Mouse (Mus musculus) midbrain, postnatal 0 days (tissue): ENCODE data around the gene Armh3. TPM values are rescaled to one million over a fixed set of nuclear protein-coding genes. Genes with fewer than 3 reads are reported as not detected.
A peak's percentile ranks its signal among the peaks of the same experiment; 100 is the strongest.
"Not testable (repeated sequence)": the region's sequence is repeated elsewhere in the genome, so short reads cannot be mapped to it uniquely, and the experiment has no call there.

ENCODE experiments used
- ATAC-seq: fragments of 200-750 bp; cut with Nextera tagmentation; 2 replicates; pipeline ENCODE4 v1.8.0; 2017; ENCODE audit warnings: moderate number of reproducible peaks, mild to moderate bottlenecking, moderate TSS enrichment, moderate library complexity; ENCODE audit not compliant: low FRiP score
- DNase-seq: peaks from one replicate; pipeline ENCODE4 v3.0.0-alpha.2; 2015; ENCODE audit warnings: low spot score
- H3K27ac ChIP-seq: fragments of 300-500 bp; sonication (generic); 2 replicates; pipeline ENCODE4 v1.5.1; 2014; ENCODE audit warnings: low read depth, mild to moderate bottlenecking, low read length, mixed read lengths
- H3K27me3 ChIP-seq: fragments of 300-500 bp; sonication (generic); 2 replicates; pipeline ENCODE4 v1.6.1; 2014; ENCODE audit warnings: low read length, control low read depth, mixed read lengths; ENCODE audit not compliant: insufficient read depth
- H3K36me3 ChIP-seq: fragments of 300-500 bp; sonication (generic); 2 replicates; pipeline ENCODE4 v1.6.1; 2014; ENCODE audit warnings: low read length, control low read depth, mixed read lengths; ENCODE audit not compliant: insufficient read depth
- H3K4me1 ChIP-seq: fragments of 300-500 bp; sonication (generic); 2 replicates; pipeline ENCODE4 v1.6.1; 2014; ENCODE audit warnings: mild to moderate bottlenecking, control low read depth, antibody characterized with exemption, low read length, mixed read lengths; ENCODE audit not compliant: insufficient read depth
- H3K4me2 ChIP-seq: fragments of 300-500 bp; sonication (generic); 2 replicates; pipeline ENCODE4 v1.6.1; 2014; ENCODE audit warnings: low read depth, mild to moderate bottlenecking, low read length, mixed read lengths; ENCODE audit not compliant: poor library complexity, severe bottlenecking
- H3K4me3 ChIP-seq: fragments of 300-500 bp; sonication (generic); 2 replicates; pipeline ENCODE4 v1.5.1; 2014; ENCODE audit warnings: low read depth, mild to moderate bottlenecking, low read length, moderate library complexity
- H3K9ac ChIP-seq: fragments of 300-500 bp; sonication (generic); replicated peaks from 2 replicates; pipeline ENCODE4 v1.6.1; 2014; ENCODE audit warnings: mild to moderate bottlenecking, low read length, moderate library complexity, mixed read lengths; ENCODE audit not compliant: poor library complexity, severe bottlenecking
- H3K9me3 ChIP-seq: fragments of 300-500 bp; sonication (generic); 2 replicates; pipeline ENCODE4 v1.6.1; 2016; ENCODE audit warnings: low read length, control low read depth
- CTCF ChIP-seq: IDR thresholded peaks from 2 replicates; pipeline ENCODE4 v1.5.1; 2016; ENCODE audit warnings: antibody characterized with exemption, mild to moderate bottlenecking
- WGBS: fragments of 180-500 bp; shearing (Covaris S2); extraction: QIAGEN DNeasy Blood & Tissue Kit; methylation state at CpG from one replicate; pipeline ENCODE4 v1.1.7; 2014; 5-methylcytosine and 5-hydroxymethylcytosine counted together
- polyA plus RNA-seq: library from polyadenylated mRNA; unstranded; fragments of >200 nt; fragmentation: Nextera tagmentation; extraction: Ambion mirVana; gene quantifications from 2 replicates; pipeline ENCODE4 v1.2.1, GENCODE M21; 2015
- total RNA-seq: library from RNA; depleted of rRNA; stranded (reverse); fragments of >200 nt; gene quantifications from 2 replicates; pipeline ENCODE4 v1.2.3, GENCODE M21; 2014

Gene Armh3
- total and polyA plus RNA-seq, 2 experiments from 2014 or later: 18.1 to 18.9 TPM

GRCm38 (mm10) chr19:45807732-45808131 lies 190.6 kb downstream of the Armh3 start:
- no peak overlapping the region for H3K27ac ChIP-seq
- ATAC-seq: no peak
- no peak for TF ChIP-seq CTCF
- H3K9ac ChIP-seq: no peak overlapping the region
- 95% methylated on average over 4 of the region's 4 CpGs for WGBS
- no peaks in the 10 kb centered on the region for H3K36me3 ChIP-seq
- H3K27me3 ChIP-seq: no peaks in the 10 kb centered on the region
- no peak for DNase-seq
- no peak overlapping the region for H3K4me2 ChIP-seq
- peaks cover 9% of the 10 kb centered on the region; the same call in 1 of the 2 replicates for H3K4me1 ChIP-seq
- H3K9me3 ChIP-seq: no peaks in the 10 kb centered on the region
- no peak overlapping the region for H3K4me3 ChIP-seq

- WGBS: 96% methylated on average over 6 of the region's 6 CpGs
Measured at GRCm38 (mm10) chr19:45805817-45806216, 192.5 kb downstream of the Armh3 start.

GRCm38 (mm10) chr19:45804593-45805368 lies 193.5 kb downstream of the Armh3 start:
- peaks cover 5% of the 10 kb centered on the region; the same call in 1 of the 2 replicates for H3K4me1 ChIP-seq
- H3K9me3 ChIP-seq: no peaks in the 10 kb centered on the region
- no peaks in the 10 kb centered on the region for H3K27me3 ChIP-seq
- peak; percentile 82 for TF ChIP-seq CTCF
- H3K4me2 ChIP-seq: no peak overlapping the region
- DNase-seq: peak; percentile 59
- no peak overlapping the region for H3K9ac ChIP-seq
- H3K36me3 ChIP-seq: no peaks in the 10 kb centered on the region
- WGBS: 30% methylated on average over 11 of the region's 12 CpGs
- no peak overlapping the region for H3K4me3 ChIP-seq
- peak; percentile 41; the same call in 1 of the 2 replicates for ATAC-seq
- H3K27ac ChIP-seq: no peak overlapping the region

More at GRCm38 (mm10) chr19:45805817-45806216, 192.5 kb downstream of the Armh3 start:
- H3K4me2 ChIP-seq, H3K4me3 ChIP-seq, DNase-seq, H3K4me1 ChIP-seq, ATAC-seq, H3K27me3 ChIP-seq, H3K27ac ChIP-seq, H3K9me3 ChIP-seq, H3K9ac ChIP-seq, H3K36me3 ChIP-seq: not testable (repeated sequence)

GRCm38 (mm10) chr19:45803408-45803807 lies 194.9 kb downstream of the Armh3 start:
- WGBS: 45% methylated on average over 3 of the region's 4 CpGs
- peaks cover 5% of the 10 kb centered on the region; the same call in 1 of the 2 replicates for H3K4me1 ChIP-seq
- no peak for DNase-seq
- no peak overlapping the region for H3K9ac ChIP-seq
- no peak for TF ChIP-seq CTCF
- no peak for ATAC-seq
- H3K27me3 ChIP-seq: no peaks in the 10 kb centered on the region
- H3K4me3 ChIP-seq: no peak overlapping the region
- H3K27ac ChIP-seq: no peak overlapping the region
- no peaks in the 10 kb centered on the region for H3K9me3 ChIP-seq
- no peaks in the 10 kb centered on the region for H3K36me3 ChIP-seq
- no peak overlapping the region for H3K4me2 ChIP-seq

GRCm38 (mm10) chr19:45802702-45803101 lies 195.6 kb downstream of the Armh3 start:
- 67% methylated on average over 4 of the region's 4 CpGs for WGBS
- no peak overlapping the region for H3K27ac ChIP-seq
- H3K4me2 ChIP-seq: no peak overlapping the region
- no peaks in the 10 kb centered on the region for H3K9me3 ChIP-seq
- TF ChIP-seq CTCF: no peak
- H3K9ac ChIP-seq: no peak overlapping the region
- DNase-seq (no peak), ATAC-seq (no peak)
- H3K4me1 ChIP-seq: peaks cover 5% of the 10 kb centered on the region; the same call in 1 of the 2 replicates
- no peaks in the 10 kb centered on the region for H3K27me3 ChIP-seq
- no peaks in the 10 kb centered on the region for H3K36me3 ChIP-seq
- H3K4me3 ChIP-seq: no peak overlapping the region

- Histone ChIP-seq H3K9me3 (no peaks in the 10 kb centered on the region), H3K27ac (no peak overlapping the region), H3K4me2 (no peak overlapping the region), H3K9ac (no peak overlapping the region), H3K36me3 (no peaks in the 10 kb centered on the region), H3K4me1 (no peaks in the 10 kb centered on the region), H3K27me3 (no peaks in the 10 kb centered on the region), H3K4me3 (no peak overlapping the region)
- 80% methylated on average over 15 of the region's 15 CpGs for WGBS
- ATAC-seq (no peak), DNase-seq (no peak)
- no peak for TF ChIP-seq CTCF
Measured at GRCm38 (mm10) chr19:45796879-45797278, 201.4 kb downstream of the Armh3 start.
